Mouse (Mus musculus) thymus, postnatal 36 days (tissue): Measurements from ENCODE around the gene Mybphl.

ENCODE experiments used
- DNase-seq, 2 experiments: peaks; one replicate each; pipeline ENCODE4 v3.0.0; 2022; ENCODE audit warnings: mixed read lengths in 2 of 2

Mybphl gene

GRCm38 (mm10) chr3:108364270-108364995 is at the start of gene Mybphl:
Gene Mybphl (plus strand): TSS chr3:108364911.
- no peak for DNase-seq

GRCm38 (mm10) chr3:108318517-108318916 is 46.2 kb upstream of the Mybphl start:
- no peak for DNase-seq

- DNase-seq = no peak
These were observed 43.0 kb upstream of the Mybphl start for GRCm38 (mm10) chr3:108321671-108322070.

- DNase-seq = no peak
These were observed 42.6 kb upstream of the Mybphl start for GRCm38 (mm10) chr3:108322136-108322535.

GRCm38 (mm10) chr3:108322962-108323361 is 41.7 kb upstream of the Mybphl start:
- no peak for DNase-seq

- DNase-seq = no peak
These were observed 39.9 kb upstream of the Mybphl start for GRCm38 (mm10) chr3:108324837-108325236.

GRCm38 (mm10) chr3:108325521-108325920 is 39.2 kb upstream of the Mybphl start:
- no peak for DNase-seq

- DNase-seq = no peak
These were observed 37.4 kb upstream of the Mybphl start for GRCm38 (mm10) chr3:108327275-108327674.

- DNase-seq = no peak
These were observed 36.8 kb upstream of the Mybphl start for GRCm38 (mm10) chr3:108327916-108328315.

- DNase-seq = peak in 1 of 2 experiments; percentile 9
These were observed 36.3 kb upstream of the Mybphl start for GRCm38 (mm10) chr3:108328441-108328841.

- no peak for DNase-seq
These were observed 33.9 kb upstream of the Mybphl start for GRCm38 (mm10) chr3:108330812-108331211.

- DNase-seq = no peak
These were observed 27.8 kb upstream of the Mybphl start for GRCm38 (mm10) chr3:108336878-108337277.

GRCm38 (mm10) chr3:108341040-108341439 is 23.7 kb upstream of the Mybphl start:
- no peak for DNase-seq

GRCm38 (mm10) chr3:108342185-108342584 is 22.5 kb upstream of the Mybphl start:
- no peak for DNase-seq

GRCm38 (mm10) chr3:108345855-108346254 is 18.9 kb upstream of the Mybphl start:
- DNase-seq = no peak

GRCm38 (mm10) chr3:108348376-108348775 is 16.3 kb upstream of the Mybphl start:
- DNase-seq = no peak

GRCm38 (mm10) chr3:108355245-108355644 is 9.5 kb upstream of the Mybphl start:
- DNase-seq = no peak

- DNase-seq = no peak
These were observed 7.7 kb upstream of the Mybphl start for GRCm38 (mm10) chr3:108357051-108357450.

- no peak for DNase-seq
These were observed 6.3 kb upstream of the Mybphl start for GRCm38 (mm10) chr3:108358445-108358844.

GRCm38 (mm10) chr3:108360894-108361293 is 3.8 kb upstream of the Mybphl start:
- DNase-seq = no peak

GRCm38 (mm10) chr3:108363626-108364025 is 1.1 kb upstream of the Mybphl start:
- DNase-seq = no peak

GRCm38 (mm10) chr3:108367173-108367572 is 2.5 kb downstream of the Mybphl start:
- DNase-seq = no peak

- no peak for DNase-seq
These were observed 3.1 kb downstream of the Mybphl start for GRCm38 (mm10) chr3:108367828-108368227.

- DNase-seq = no peak
These were observed 4.0 kb downstream of the Mybphl start for GRCm38 (mm10) chr3:108368721-108369120.

- DNase-seq = no peak
These were observed 7.6 kb downstream of the Mybphl start for GRCm38 (mm10) chr3:108372274-108372673.
